ENCODE assay signal across 29 mouse cellular contexts in genomic region chr19:43515668-43516396, GRCm38 (mm10). TPM values are rescaled to one million over a fixed set of nuclear protein-coding genes. Genes with fewer than 3 reads are reported as not detected.
A peak's percentile ranks its signal among the peaks of the same experiment; 100 is the strongest.
DNase-seq lines count a peak whose midpoint lies in the region; ATAC-seq and TF ChIP-seq lines count a peak whose summit lies in the region.
"Had no signal": no experiment of that assay in that cellular context is flagged by ENCODE, and none has a peak within 500 bp of the region (broad histone marks: within the 10 kb centered on the region; RNA-seq: fewer than 3 reads in every experiment).

No protein-coding gene starts in this region.

- intact Hi-C loops in gastrocnemius, adult 2 months (cut with DNase I) = no loop called here

- H3K9ac ChIP-seq in heart, embryonic 16.5 days (ENCODE audit: low read length) = no peak overlapping the region
- H3K9ac ChIP-seq in heart, embryonic 12.5 days = no peak overlapping the region
- no peak overlapping the region for H3K9ac ChIP-seq in liver, embryonic 15.5 days
- H3K9ac ChIP-seq in liver, embryonic 12.5 days = no peak overlapping the region
- H3K9ac ChIP-seq: forebrain, embryonic 13.5 days; hindbrain, embryonic 13.5 days; limb, embryonic 12.5 days; midbrain, embryonic 12.5 days; neural tube, embryonic 12.5 days had no signal

- DNase-seq in gastrocnemius, adult 2 months = no peak
- DNase-seq in gastrocnemius, postnatal 25 days = no peak
- no peak for DNase-seq in layer of hippocampus, adult 11-12 months (ENCODE audit: low spot score)
- DNase-seq in adrenal gland, adult 2 months = no peak
- DNase-seq: adrenal gland, postnatal 10 days; cerebellum, adult 11 months; cerebellum, adult 9-10 months; cerebellum, postnatal 36 days; gastrocnemius, postnatal 14 days; kidney, postnatal 25 days; lung, adult 18-20 months; lung, postnatal 4 days; thymus, postnatal 4 days had no signal

- TF ChIP-seq CTCF in gastrocnemius, adult 2 months (IDR thresholded peaks at IDR 0.05) = no peak

- H3K9me3 ChIP-seq in heart, embryonic 16.5 days (replicated peaks; ENCODE audit: control insufficient read depth, low read length) = no peaks in the 10 kb centered on the region; the same call in 1 of the 2 replicates
- no peaks in the 10 kb centered on the region for H3K9me3 ChIP-seq in heart, embryonic 12.5 days (replicated peaks)
- H3K9me3 ChIP-seq in liver, embryonic 15.5 days (replicated peaks) = no peaks in the 10 kb centered on the region
- no peaks in the 10 kb centered on the region for H3K9me3 ChIP-seq in liver, embryonic 12.5 days (replicated peaks)
- H3K9me3 ChIP-seq: forebrain, embryonic 13.5 days; hindbrain, embryonic 13.5 days; limb, embryonic 12.5 days; megakaryocyte, embryonic 14.5 days; midbrain, embryonic 12.5 days; neural tube, embryonic 12.5 days had no signal

- peak overlapping the region; percentile 70 for H3K27ac ChIP-seq in gastrocnemius, adult 2 months
- 0 out of 2 replicates have a peak overlapping the region, but pooled peaks have one; percentile 6 for H3K27ac ChIP-seq in heart, embryonic 16.5 days (ENCODE audit: low read length)
- H3K27ac ChIP-seq in heart, embryonic 12.5 days (ENCODE audit: poor library complexity, severe bottlenecking) = no peak overlapping the region
- H3K27ac ChIP-seq in liver, embryonic 15.5 days (replicated peaks) = peak overlapping the region; percentile 51
- no peak overlapping the region for H3K27ac ChIP-seq in liver, embryonic 12.5 days
- H3K27ac ChIP-seq: forebrain, embryonic 13.5 days; hindbrain, embryonic 13.5 days; layer of hippocampus, adult 2 months; left cerebral cortex, adult 2 months; limb, embryonic 12.5 days; midbrain, embryonic 12.5 days; neural tube, embryonic 12.5 days had no signal

- peak overlapping the region; percentile 38 for H3K4me3 ChIP-seq in gastrocnemius, adult 2 months
- H3K4me3 ChIP-seq in heart, embryonic 16.5 days (ENCODE audit: low read length) = no peak overlapping the region
- H3K4me3 ChIP-seq in heart, embryonic 12.5 days = no peak overlapping the region
- H3K4me3 ChIP-seq in liver, embryonic 15.5 days (replicated peaks) = no peak overlapping the region
- H3K4me3 ChIP-seq in liver, embryonic 12.5 days = no peak overlapping the region
- H3K4me3 ChIP-seq: forebrain, embryonic 13.5 days; hindbrain, embryonic 13.5 days; layer of hippocampus, adult 2 months; left cerebral cortex, adult 2 months; limb, embryonic 12.5 days; megakaryocyte, embryonic 14.5 days; midbrain, embryonic 12.5 days; myocyte; neural tube, embryonic 12.5 days had no signal

- no peak overlapping the region; the same call in 1 of the 2 replicates for H3K4me2 ChIP-seq in heart, embryonic 16.5 days (ENCODE audit: low read depth, low read length)
- no peak overlapping the region for H3K4me2 ChIP-seq in heart, embryonic 12.5 days
- no peak overlapping the region for H3K4me2 ChIP-seq in liver, embryonic 15.5 days
- no peak overlapping the region for H3K4me2 ChIP-seq in liver, embryonic 12.5 days
- H3K4me2 ChIP-seq: forebrain, embryonic 13.5 days; hindbrain, embryonic 13.5 days; limb, embryonic 12.5 days; midbrain, embryonic 12.5 days; neural tube, embryonic 12.5 days had no signal

- 90% methylated on average over 23 of the region's 23 CpGs for WGBS in heart, embryonic 16.5 days
- WGBS in heart, embryonic 12.5 days = 88% methylated on average over 23 of the region's 23 CpGs
- WGBS in liver, embryonic 15.5 days (ENCODE audit: insufficient replicate concordance) = 69% methylated on average over 23 of the region's 23 CpGs
- 77% methylated on average over 23 of the region's 23 CpGs for WGBS in liver, embryonic 12.5 days (ENCODE audit: insufficient replicate concordance)

- no peak for ATAC-seq in heart, embryonic 16.5 days (replicated peaks; ENCODE audit: extremely low read depth, insufficient read depth, low FRiP score)
- ATAC-seq in heart, embryonic 12.5 days (ENCODE audit: insufficient number of reproducible peaks, low FRiP score) = no peak
- ATAC-seq in liver, embryonic 15.5 days (ENCODE audit: insufficient read depth) = no peak
- ATAC-seq in liver, embryonic 12.5 days = no peak
- ATAC-seq: activated CD4-positive, CD25-positive, alpha-beta regulatory T cell, adult 4 months; forebrain, embryonic 13.5 days; intestine, postnatal 0 days; lung, postnatal 0 days had no signal

- peaks cover 22% of the 10 kb centered on the region for H3K4me1 ChIP-seq in heart, embryonic 16.5 days (ENCODE audit: control insufficient read depth, insufficient read depth, low read length)
- H3K4me1 ChIP-seq in heart, embryonic 12.5 days (replicated peaks) = peaks cover 30% of the 10 kb centered on the region
- H3K4me1 ChIP-seq in liver, embryonic 15.5 days (replicated peaks) = peaks cover 54% of the 10 kb centered on the region
- peaks cover 21% of the 10 kb centered on the region for H3K4me1 ChIP-seq in liver, embryonic 12.5 days
- H3K4me1 ChIP-seq: limb, embryonic 12.5 days had no signal

- peaks cover 20% of the 10 kb centered on the region for H3K36me3 ChIP-seq in heart, embryonic 16.5 days (ENCODE audit: control insufficient read depth, insufficient read depth)
- peaks cover 44% of the 10 kb centered on the region for H3K36me3 ChIP-seq in heart, embryonic 12.5 days
- peaks cover 18% of the 10 kb centered on the region for H3K36me3 ChIP-seq in liver, embryonic 15.5 days (replicated peaks)
- H3K36me3 ChIP-seq in liver, embryonic 12.5 days = peaks cover 58% of the 10 kb centered on the region

- H3K27me3 ChIP-seq in heart, embryonic 16.5 days (ENCODE audit: control insufficient read depth, insufficient read depth, low read length) = no peaks in the 10 kb centered on the region
- no peaks in the 10 kb centered on the region for H3K27me3 ChIP-seq in heart, embryonic 12.5 days (replicated peaks)
- no peaks in the 10 kb centered on the region for H3K27me3 ChIP-seq in liver, embryonic 15.5 days
- no peaks in the 10 kb centered on the region for H3K27me3 ChIP-seq in liver, embryonic 12.5 days (replicated peaks)
- H3K27me3 ChIP-seq: forebrain, embryonic 13.5 days; hindbrain, embryonic 13.5 days; limb, embryonic 12.5 days; megakaryocyte, embryonic 14.5 days; midbrain, embryonic 12.5 days; neural tube, embryonic 12.5 days had no signal

RNA-seq across cellular contexts. Expression of gene Got1, which starts 8.6 kb away (rescaled TPM):
- 100 to 1,000 TPM; 316 to 792 TPM for total RNA-seq in gastrocnemius, adult 2 months (2021)
- total RNA-seq in gastrocnemius, postnatal 25 days (2021) = 100 to 1,000 TPM; 350 to 495 TPM
- polyA plus RNA-seq in heart, embryonic 16.5 days (2015; fragmentation: Nextera tagmentation; extraction: Ambion mirVana) = 271 and 274 TPM in 2 replicates
- polyA plus RNA-seq in heart, embryonic 12.5 days (2016; fragmentation: Nextera tagmentation; extraction: Ambion mirVana) = 180 and 181 TPM in 2 replicates
- 19.8 and 22.3 TPM in 2 replicates for polyA plus RNA-seq in liver, embryonic 15.5 days (2015; fragmentation: Nextera tagmentation; extraction: Ambion mirVana)
- 24.0 and 27.6 TPM in 2 replicates for polyA plus RNA-seq in liver, embryonic 12.5 days (2016; fragmentation: Nextera tagmentation; extraction: Ambion mirVana)
- 100 to 1,000 TPM; 153 to 283 TPM for total RNA-seq in adrenal gland, adult 2 months (2021)
- polyA plus RNA-seq in adrenal gland, adult 2 months (2012; rRNA removed) = 55.8 and 96.7 TPM in 2 replicates

Comparison
In these comparisons a context has a peak if more than half of its experiments do, and no peak if none do; other contexts are left out.
1. H3K27ac ChIP-seq: peak in gastrocnemius, adult 2 months (single experiment), heart, embryonic 16.5 days (single experiment) and liver, embryonic 15.5 days (single experiment); none in heart, embryonic 12.5 days (single experiment) and liver, embryonic 12.5 days (single experiment).